Mouse (Mus musculus): ENCODE measurements around the gene Ulk4. TPM values are rescaled to one million over a fixed set of nuclear protein-coding genes. Genes with fewer than 3 reads are reported as not detected.

Gene Ulk4
- polyA plus RNA-seq, 1 experiment from 2014 or later, result 198 TPM

GRCm38 (mm10) chr9:120940858-120941257, 336.1 kb downstream of the Ulk4 start:
- WGBS, result 85% methylated on average over 3 of the region's 3 CpGs
- Histone ChIP-seq H3K4me1 (peaks cover 54% of the 10 kb centered on the region), H3K4me2 (replicated peaks) (no peak overlapping the region; the same call in 1 of the 2 replicates)

DNA sequence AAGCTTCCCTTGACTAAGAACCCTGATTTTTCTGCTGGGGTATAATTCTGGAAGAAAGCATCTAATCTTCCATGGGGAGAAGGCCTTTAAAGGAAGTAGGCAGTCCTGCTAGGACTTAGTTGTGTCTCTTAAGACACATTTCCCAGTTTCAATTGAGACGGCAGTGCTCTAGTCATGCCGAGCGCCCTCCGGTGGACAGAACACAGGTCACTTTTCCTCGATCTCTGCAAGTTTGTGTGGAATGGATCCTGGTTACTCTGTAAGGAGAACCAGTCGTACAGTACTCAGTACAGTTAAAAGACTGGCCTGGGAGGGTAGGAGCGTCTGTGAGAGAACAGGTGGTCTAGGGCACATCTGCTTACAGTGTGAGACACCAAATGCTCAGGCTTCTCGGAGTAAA, 340.6 kb downstream of the Ulk4 start:
- WGBS, result 20% methylated on average over 8 of the region's 8 CpGs
- Histone ChIP-seq H3K4me1 (peaks cover 52% of the 10 kb centered on the region), H3K27me3 (no peaks in the 10 kb centered on the region), H3K27ac (no peak overlapping the region), H3K36me3 (peaks cover 14% of the 10 kb centered on the region; the same call in 1 of the 2 replicates), H3K9ac (peak overlapping the region; percentile 96; the same call in 1 of the 2 replicates), H3K4me2 (replicated peaks) (peak overlapping the region; percentile 91), H3K9me3 (no peaks in the 10 kb centered on the region), H3K4me3 (peak overlapping the region; percentile 83)
- no peak for ATAC-seq (ENCODE audit: insufficient number of reproducible peaks, insufficient read depth, low FRiP score, low TSS enrichment)

More at GRCm38 (mm10) chr9:120940858-120941257, 336.1 kb downstream of the Ulk4 start:
- no peak for ATAC-seq (ENCODE audit: insufficient number of reproducible peaks, insufficient read depth, low FRiP score, low TSS enrichment)
- Histone ChIP-seq H3K36me3 (peaks cover 17% of the 10 kb centered on the region), H3K4me3 (no peak overlapping the region), H3K27ac (no peak overlapping the region), H3K9me3 (no peaks in the 10 kb centered on the region), H3K27me3 (no peaks in the 10 kb centered on the region), H3K9ac (no peak overlapping the region)

DNA sequence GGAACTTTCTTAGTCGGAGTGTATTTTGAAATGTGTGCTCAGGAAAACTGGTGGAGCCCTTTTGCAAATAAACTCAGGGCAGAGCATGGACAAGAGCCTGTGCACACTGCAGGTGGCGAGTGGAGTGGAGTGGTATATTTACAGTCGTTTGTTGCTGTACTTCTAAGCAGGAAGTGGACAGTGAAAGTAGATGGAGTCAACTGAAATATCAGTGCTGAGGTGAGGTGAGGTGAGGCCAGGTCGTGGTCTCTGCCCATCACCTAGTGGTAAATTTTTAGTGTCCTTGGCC, 341.4 kb downstream of the Ulk4 start:
- Histone ChIP-seq H3K36me3 (peaks cover 7% of the 10 kb centered on the region; the same call in 1 of the 2 replicates), H3K9me3 (no peaks in the 10 kb centered on the region), H3K4me2 (replicated peaks) (peak overlapping the region; percentile 91), H3K9ac (peak overlapping the region; percentile 96), H3K4me3 (peak overlapping the region; percentile 83), H3K27ac (peak overlapping the region; percentile 37; the same call in 1 of the 2 replicates), H3K4me1 (peaks cover 46% of the 10 kb centered on the region), H3K27me3 (no peaks in the 10 kb centered on the region)
- ATAC-seq (ENCODE audit: insufficient number of reproducible peaks, insufficient read depth, low FRiP score, low TSS enrichment), result no peak
- WGBS, result 18% methylated on average over 4 of the region's 4 CpGs

- WGBS, result 11% methylated on average over 14 of the region's 14 CpGs
- Histone ChIP-seq H3K36me3 (peaks cover 6% of the 10 kb centered on the region; the same call in 1 of the 2 replicates), H3K4me1 (peaks cover 43% of the 10 kb centered on the region)
Measured at GRCm38 (mm10) chr9:120934821-120935633, 342.0 kb downstream of the Ulk4 start.

DNA sequence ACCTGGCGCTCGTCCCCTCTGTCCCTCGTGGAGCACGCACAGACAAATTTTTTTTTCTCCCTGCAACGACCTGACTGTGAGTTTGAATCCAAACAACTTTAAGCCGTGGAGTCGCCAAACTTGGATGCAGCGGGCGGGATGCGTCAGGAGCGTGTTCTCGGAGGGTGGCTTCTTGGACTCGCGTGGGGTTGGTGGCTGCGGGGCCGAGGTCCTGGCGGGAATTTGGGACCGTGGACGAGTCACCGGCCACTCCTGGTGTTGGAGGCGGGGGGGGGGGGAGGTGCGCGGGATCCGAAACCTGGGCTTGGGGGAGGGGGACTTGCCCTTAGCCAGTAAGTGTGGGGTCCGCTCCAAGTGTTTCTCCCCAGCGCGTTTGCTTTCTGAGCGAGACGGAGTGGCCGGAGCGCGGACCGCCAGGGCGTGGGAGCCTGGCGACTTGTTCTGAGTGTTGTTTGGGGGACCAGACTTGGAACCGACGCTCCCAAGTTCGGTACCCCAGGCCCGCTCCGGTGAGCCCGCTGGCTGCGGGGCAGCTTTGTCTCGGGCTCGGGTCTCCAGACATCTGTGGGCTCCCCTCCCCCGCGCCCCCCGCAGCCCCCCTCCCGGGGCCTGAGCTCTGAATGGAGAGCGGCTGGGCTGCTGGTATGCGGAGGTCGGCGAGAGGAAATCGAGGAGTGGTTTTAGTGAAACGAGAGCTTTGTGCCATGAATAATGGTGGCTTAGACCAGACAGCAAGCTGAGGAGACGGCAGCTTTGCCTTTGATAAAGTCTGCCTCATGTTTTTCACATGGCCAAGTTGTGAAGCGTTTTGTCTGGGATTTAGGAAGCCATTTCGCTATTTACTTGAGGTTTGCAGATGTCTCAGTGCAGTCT, 342.9 kb downstream of the Ulk4 start:
- ATAC-seq (ENCODE audit: insufficient number of reproducible peaks, insufficient read depth, low FRiP score, low TSS enrichment), result peak; percentile 47; the same call in 1 of the 2 replicates
- H3K4me3 ChIP-seq, result peak overlapping the region; percentile 83
- no peaks in the 10 kb centered on the region for H3K9me3 ChIP-seq
- H3K27ac ChIP-seq, result peak overlapping the region; percentile 95
- H3K4me2 ChIP-seq (replicated peaks), result peak overlapping the region; percentile 91
- H3K27me3 ChIP-seq, result no peaks in the 10 kb centered on the region
- under 1% methylated on average over 56 of the region's 57 CpGs for WGBS
- H3K36me3 ChIP-seq, result peaks cover 6% of the 10 kb centered on the region; the same call in 1 of the 2 replicates
- H3K4me1 ChIP-seq, result peaks cover 38% of the 10 kb centered on the region
- peak overlapping the region; percentile 96 for H3K9ac ChIP-seq

More at GRCm38 (mm10) chr9:120934821-120935633, 342.0 kb downstream of the Ulk4 start:
- Histone ChIP-seq H3K27ac (peak overlapping the region; percentile 95), H3K9ac (peak overlapping the region; percentile 96), H3K4me3 (peak overlapping the region; percentile 83), H3K4me2 (replicated peaks) (peak overlapping the region; percentile 91), H3K27me3 (no peaks in the 10 kb centered on the region), H3K9me3 (no peaks in the 10 kb centered on the region)
- ATAC-seq (ENCODE audit: insufficient number of reproducible peaks, insufficient read depth, low FRiP score, low TSS enrichment), result no peak

GRCm38 (mm10) chr9:120933587-120933885, 343.5 kb downstream of the Ulk4 start:
- Histone ChIP-seq H3K27ac (peak overlapping the region; percentile 95), H3K4me1 (peaks cover 36% of the 10 kb centered on the region), H3K36me3 (peaks cover 6% of the 10 kb centered on the region; the same call in 1 of the 2 replicates), H3K4me2 (replicated peaks) (peak overlapping the region; percentile 91), H3K9me3 (no peaks in the 10 kb centered on the region), H3K27me3 (no peaks in the 10 kb centered on the region), H3K4me3 (peak overlapping the region; percentile 83), H3K9ac (peak overlapping the region; percentile 96)
- WGBS, result under 1% methylated on average over 25 of the region's 58 CpGs
- no peak for ATAC-seq (ENCODE audit: insufficient number of reproducible peaks, insufficient read depth, low FRiP score, low TSS enrichment)

DNA sequence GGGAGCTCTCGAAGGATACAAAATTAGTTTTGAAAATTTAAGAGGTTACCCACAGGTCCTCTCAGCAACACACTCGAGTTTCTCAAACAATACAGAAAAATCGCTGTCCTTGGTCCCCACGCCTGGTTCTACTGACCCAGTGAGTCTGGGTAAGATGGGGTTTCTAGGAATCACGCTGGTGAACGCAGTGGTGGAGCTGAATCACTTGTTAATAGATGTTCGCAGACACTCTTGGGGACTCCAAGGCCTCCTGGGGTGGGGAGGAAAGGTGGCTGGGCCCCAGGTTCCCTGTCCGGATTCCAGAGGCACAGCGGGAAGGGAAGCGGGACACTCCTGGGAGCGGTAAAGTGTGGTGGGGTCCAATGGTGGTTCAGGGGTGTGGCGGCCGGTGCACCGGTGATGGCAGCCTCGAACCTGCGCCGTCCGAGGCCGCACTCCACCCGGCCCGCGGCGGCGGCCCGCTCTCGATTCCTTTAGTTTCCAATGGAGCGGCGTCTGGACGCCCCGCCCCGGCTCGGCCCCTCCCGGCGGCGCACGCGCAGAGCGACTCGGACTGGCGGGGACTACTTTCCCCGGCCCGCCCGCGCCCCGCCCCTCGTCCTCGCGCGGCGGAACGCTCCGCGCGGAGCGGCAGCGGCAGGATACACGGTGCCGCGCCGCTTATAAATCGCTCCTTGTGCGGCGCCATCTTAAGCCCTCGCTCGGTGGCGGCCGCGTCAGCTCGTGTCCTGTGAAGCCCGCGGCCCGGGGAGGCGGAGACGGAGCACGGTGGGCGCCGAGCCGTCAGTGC, 344.0 kb downstream of the Ulk4 start:
- peaks cover 31% of the 10 kb centered on the region for H3K4me1 ChIP-seq
- 6% methylated on average over 68 of the region's 78 CpGs for WGBS
- no peaks in the 10 kb centered on the region for H3K27me3 ChIP-seq
- peaks cover 6% of the 10 kb centered on the region; the same call in 1 of the 2 replicates for H3K36me3 ChIP-seq
- peak overlapping the region; percentile 38 for H3K4me2 ChIP-seq (replicated peaks)
- peak overlapping the region; percentile 96 for H3K9ac ChIP-seq
- peak overlapping the region; percentile 95 for H3K27ac ChIP-seq
- peak; percentile 86 for ATAC-seq (ENCODE audit: insufficient number of reproducible peaks, insufficient read depth, low FRiP score, low TSS enrichment)
- H3K9me3 ChIP-seq, result no peaks in the 10 kb centered on the region
- H3K4me3 ChIP-seq, result peak overlapping the region; percentile 83

GRCm38 (mm10) chr9:120932371-120932770, 344.6 kb downstream of the Ulk4 start:
- WGBS, result 34% methylated on average over 6 of the region's 6 CpGs
- Histone ChIP-seq H3K36me3 (no peaks in the 10 kb centered on the region), H3K27me3 (no peaks in the 10 kb centered on the region), H3K27ac (0 out of 2 replicates have a peak overlapping the region, but pooled peaks have one; percentile 41), H3K4me2 (replicated peaks) (no peak overlapping the region), H3K4me1 (peaks cover 24% of the 10 kb centered on the region), H3K4me3 (no peak overlapping the region), H3K9ac (no peak overlapping the region), H3K9me3 (no peaks in the 10 kb centered on the region)
- ATAC-seq (ENCODE audit: insufficient number of reproducible peaks, insufficient read depth, low FRiP score, low TSS enrichment), result no peak

DNA sequence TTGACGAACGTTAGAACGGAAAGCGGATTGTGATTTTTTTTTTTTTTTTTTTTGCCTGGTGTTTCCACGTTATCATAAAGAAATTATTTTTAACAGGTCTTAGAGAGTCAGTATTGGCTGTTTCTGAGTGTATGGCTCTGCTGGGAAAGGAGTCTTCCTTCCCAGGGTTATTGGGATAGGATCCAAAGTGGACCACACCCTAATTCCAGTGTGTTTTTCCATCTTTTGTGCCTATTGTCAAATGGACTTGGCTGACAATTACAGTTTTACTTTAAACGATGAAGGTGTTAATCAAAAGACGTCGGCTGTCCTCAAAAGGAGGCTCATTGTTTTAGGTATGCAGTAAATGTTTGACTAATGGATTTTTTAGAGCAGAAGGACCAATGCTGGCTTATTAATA, 346.2 kb downstream of the Ulk4 start:
- H3K27me3 ChIP-seq, result no peaks in the 10 kb centered on the region
- H3K9ac ChIP-seq, result no peak overlapping the region
- ATAC-seq (ENCODE audit: insufficient number of reproducible peaks, insufficient read depth, low FRiP score, low TSS enrichment), result no peak
- H3K4me1 ChIP-seq, result peaks cover 9% of the 10 kb centered on the region
- no peak overlapping the region for H3K27ac ChIP-seq
- H3K4me2 ChIP-seq (replicated peaks), result no peak overlapping the region
- H3K9me3 ChIP-seq, result no peaks in the 10 kb centered on the region
- WGBS, result 75% methylated on average over 8 of the region's 8 CpGs
- H3K4me3 ChIP-seq, result no peak overlapping the region
- H3K36me3 ChIP-seq, result no peaks in the 10 kb centered on the region

DNA sequence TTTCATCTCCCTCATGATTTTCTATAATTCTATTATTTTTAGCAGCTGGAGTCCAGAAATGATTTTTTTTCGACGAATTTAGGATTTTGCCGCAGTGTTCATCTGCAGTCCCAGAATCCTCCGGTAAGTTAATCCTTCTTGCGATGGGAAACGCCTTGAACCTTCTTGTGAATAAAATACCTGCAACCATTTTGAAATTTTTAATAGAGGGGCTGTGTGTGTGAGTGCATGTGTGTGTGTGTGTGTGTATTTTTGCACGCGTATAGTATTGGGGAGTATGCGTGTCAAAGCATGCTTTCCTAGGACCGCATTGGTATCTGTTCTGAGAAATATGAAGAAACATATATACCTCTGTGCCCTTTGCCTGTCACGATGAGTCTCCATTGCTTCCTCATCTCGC, 347.0 kb downstream of the Ulk4 start:
- WGBS, result 89% methylated on average over 12 of the region's 12 CpGs
- Histone ChIP-seq H3K4me3 (no peak overlapping the region), H3K27me3 (no peaks in the 10 kb centered on the region), H3K9ac (no peak overlapping the region), H3K4me1 (peaks cover 4% of the 10 kb centered on the region), H3K27ac (no peak overlapping the region), H3K36me3 (no peaks in the 10 kb centered on the region), H3K4me2 (replicated peaks) (no peak overlapping the region), H3K9me3 (no peaks in the 10 kb centered on the region)
- no peak for ATAC-seq (ENCODE audit: insufficient number of reproducible peaks, insufficient read depth, low FRiP score, low TSS enrichment)

GRCm38 (mm10) chr9:120929081-120929480, 347.9 kb downstream of the Ulk4 start, which contains the start of gene Ctnnb1:
TSS of gene Ctnnb1 (plus strand) at chr9:120929216.
- Histone ChIP-seq H3K4me3 (no peak within 1 kb of the TSS), H3K4me1 (peaks cover 4% of the 10 kb centered on the region), H3K9ac (no peak within 1 kb of the TSS), H3K36me3 (no peaks in the 10 kb centered on the region), H3K4me2 (replicated peaks) (no peak within 1 kb of the TSS), H3K27me3 (no peaks in the 10 kb centered on the region), H3K9me3 (no peaks in the 10 kb centered on the region), H3K27ac (no peak within 1 kb of the TSS)
- WGBS, result 83% methylated on average over 11 of the region's 11 CpGs
- ATAC-seq (ENCODE audit: insufficient number of reproducible peaks, insufficient read depth, low FRiP score, low TSS enrichment), result no peak

Data from embryonic facial prominence, embryonic 12.5 days (tissue).